Mouse (Mus musculus): ENCODE measurements at regions not wholly inside any gene's neighbourhood (a gene's known extent, or its start where the extent isn't known, plus 50 kb on each side); places are given as distances from the start of the nearest gene placed in this dataset.

GRCm38 (mm10) chr5:136640871-136641619 is 51.9 kb upstream of the Myl10 start:
- TF ChIP-seq POLR2A (IDR thresholded peaks at IDR 0.05; ENCODE audit: insufficient read depth, low read depth, low read length), result no peak
- TF ChIP-seq CTCF (IDR thresholded peaks at IDR 0.05; ENCODE audit: insufficient read depth, low read depth, low read length), result no peak
